Mouse (Mus musculus) bone marrow macrophage, adult 2 months (primary cell): Measurements from ENCODE around the gene Fars2. TPM values are rescaled to one million over a fixed set of nuclear protein-coding genes. Genes with fewer than 3 reads are reported as not detected.

Experiments
- H3K27ac ChIP-seq: 2 replicates; pipeline ENCODE4 v1.5.1; 2012; ENCODE audit warnings: low read depth, low read length; ENCODE audit not compliant: insufficient read depth
- H3K4me1 ChIP-seq: 2 replicates; pipeline ENCODE4 v1.6.1; 2012; ENCODE audit warnings: low read length; ENCODE audit not compliant: control insufficient read depth, insufficient read depth
- H3K4me3 ChIP-seq: 2 replicates; pipeline ENCODE4 v1.5.1; 2012; ENCODE audit warnings: mild to moderate bottlenecking, low read length, moderate library complexity; ENCODE audit not compliant: insufficient read depth
- CTCF ChIP-seq: IDR thresholded peaks from 2 replicates; pipeline ENCODE4 v1.5.1; 2012; ENCODE audit warnings: low read depth, mild to moderate bottlenecking, low read length, moderate library complexity
- POLR2A ChIP-seq: IDR thresholded peaks from 2 replicates; pipeline ENCODE4 v1.6.1; 2012; ENCODE audit warnings: mild to moderate bottlenecking, low read depth, low read length, borderline replicate concordance
- polyA plus RNA-seq: library from polyadenylated mRNA; stranded (reverse); fragments of >200 nt; gene quantifications from 2 replicates; pipeline ENCODE4 v1.2.4, GENCODE M21; 2012; ENCODE audit not compliant: missing spikeins, insufficient read depth, insufficient read length

The Fars2 gene
- polyA plus RNA-seq, 1 experiment: 28.6 TPM

GRCm38 (mm10) chr13:36577916-36578568, 460.8 kb downstream of the Fars2 start:
- no peaks in the 10 kb centered on the region for H3K4me1 ChIP-seq
- peak overlapping the region; percentile 56; the same call in 1 of the 2 replicates for H3K4me3 ChIP-seq
- TF ChIP-seq CTCF: no peak
- TF ChIP-seq POLR2A: no peak
- H3K27ac ChIP-seq: no peak overlapping the region

DNA sequence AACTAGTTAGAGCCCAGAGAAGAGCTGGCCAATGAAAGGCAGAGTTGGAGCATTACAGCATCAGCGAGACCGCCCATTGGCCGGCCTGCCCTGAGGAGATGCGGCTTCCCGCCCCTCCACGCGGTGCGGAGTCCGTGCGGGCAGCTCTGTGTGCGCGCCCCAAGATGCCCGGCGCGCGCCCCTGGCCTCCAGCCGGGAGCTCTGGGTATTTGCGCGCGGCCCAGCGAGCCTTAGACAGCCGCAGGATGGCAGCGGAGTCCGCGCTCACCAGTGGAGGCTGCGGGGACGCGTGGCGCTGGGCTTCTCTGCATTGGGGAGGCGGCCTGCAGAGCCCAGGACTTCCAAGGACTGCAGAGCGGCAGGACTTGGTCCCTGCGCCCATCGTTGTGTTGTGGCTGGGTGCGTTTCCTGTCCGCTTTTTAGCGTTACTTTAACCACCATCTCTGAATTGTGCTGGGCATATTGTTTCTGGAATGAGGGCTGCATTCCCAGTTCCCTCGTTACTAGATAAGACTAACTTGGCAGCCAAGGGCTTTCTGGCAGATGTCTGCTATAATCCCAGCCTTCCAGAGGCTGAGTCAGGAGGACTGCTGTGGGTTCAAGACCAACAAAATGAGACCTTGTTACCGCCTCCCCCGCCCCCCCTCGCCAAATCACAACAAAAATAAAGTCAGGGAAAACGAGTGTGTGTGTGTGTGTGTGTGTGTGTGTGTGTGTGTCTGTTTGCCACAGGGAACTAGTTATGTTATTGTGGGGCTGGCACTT, 461.5 kb downstream of the Fars2 start:
- Histone ChIP-seq H3K4me3 (peak overlapping the region; percentile 56), H3K27ac (no peak overlapping the region)
- no peak for TF ChIP-seq POLR2A

DNA sequence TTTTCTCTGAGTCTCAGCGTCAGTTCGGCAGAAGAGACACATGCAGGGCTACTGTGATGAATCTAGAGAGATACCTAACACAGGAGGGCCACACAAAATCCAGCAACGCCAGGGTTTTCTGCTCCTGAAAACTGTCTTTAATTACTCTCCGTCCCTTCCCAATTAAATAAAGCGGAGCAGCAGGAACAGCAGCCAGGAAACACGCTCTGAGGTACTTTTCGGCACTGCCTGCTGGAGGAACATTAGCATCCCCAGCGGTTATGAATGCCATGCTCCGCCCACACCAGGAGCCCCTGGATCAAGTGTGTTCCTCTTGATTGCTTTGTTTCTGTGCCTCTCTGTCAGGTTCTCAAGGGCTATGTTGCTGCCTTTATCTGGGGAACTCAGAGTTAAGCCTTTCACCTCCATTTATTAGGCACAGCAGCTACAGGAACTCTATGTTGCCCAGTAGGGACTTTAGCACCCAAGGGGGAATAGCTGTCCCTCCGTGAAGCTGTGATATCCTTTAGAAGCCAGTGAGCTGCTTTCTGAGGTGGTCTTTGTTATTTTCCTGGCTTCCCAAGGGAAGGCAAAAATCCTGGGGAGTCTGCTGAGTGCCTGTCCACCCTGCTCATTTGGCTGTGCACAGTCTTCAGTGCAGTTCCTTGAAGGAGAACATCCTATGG, 465.3 kb downstream of the Fars2 start:
- no peak overlapping the region for H3K4me3 ChIP-seq
- no peaks in the 10 kb centered on the region for H3K4me1 ChIP-seq
- H3K27ac ChIP-seq: no peak overlapping the region
- TF ChIP-seq CTCF: no peak
- TF ChIP-seq POLR2A: no peak

More for the DNA sequence above, 461.5 kb downstream of the Fars2 start:
- H3K4me1 ChIP-seq: no peaks in the 10 kb centered on the region

DNA sequence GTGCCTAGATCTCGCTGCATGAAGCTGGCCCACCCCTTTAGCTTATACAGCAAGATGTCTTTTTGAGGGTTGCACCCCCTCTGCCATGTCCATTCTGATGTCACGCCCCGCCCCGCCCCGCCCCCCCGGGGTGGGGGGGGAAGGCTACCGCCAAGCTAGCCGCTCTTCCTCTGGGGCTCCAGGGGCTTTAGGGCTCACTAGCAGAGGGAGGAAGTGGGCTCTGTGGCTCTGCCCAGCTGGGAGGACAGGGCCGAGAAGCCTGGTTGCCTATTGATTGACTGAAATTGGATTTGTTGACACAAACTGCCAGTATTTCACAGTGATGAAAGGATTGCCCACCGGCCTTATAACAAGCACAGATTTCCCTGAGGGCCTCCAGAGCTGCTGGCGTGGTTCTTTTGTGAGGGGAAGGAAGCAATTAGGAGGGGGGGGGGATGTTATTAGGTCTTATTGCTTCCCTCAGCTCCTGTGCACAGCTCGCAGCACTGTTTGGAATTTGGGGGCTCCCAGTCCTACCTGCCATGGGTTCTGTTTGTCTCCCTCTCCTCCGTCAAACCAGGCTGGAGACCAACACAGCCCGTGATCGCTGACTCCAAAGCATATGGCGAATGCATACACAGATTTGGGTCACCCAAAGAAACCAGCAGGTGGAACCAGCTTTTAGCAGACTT, 466.4 kb downstream of the Fars2 start:
- TF ChIP-seq POLR2A (no peak), CTCF (no peak)
- H3K4me1 ChIP-seq: no peaks in the 10 kb centered on the region
- no peak overlapping the region for H3K4me3 ChIP-seq
- H3K27ac ChIP-seq: no peak overlapping the region

DNA sequence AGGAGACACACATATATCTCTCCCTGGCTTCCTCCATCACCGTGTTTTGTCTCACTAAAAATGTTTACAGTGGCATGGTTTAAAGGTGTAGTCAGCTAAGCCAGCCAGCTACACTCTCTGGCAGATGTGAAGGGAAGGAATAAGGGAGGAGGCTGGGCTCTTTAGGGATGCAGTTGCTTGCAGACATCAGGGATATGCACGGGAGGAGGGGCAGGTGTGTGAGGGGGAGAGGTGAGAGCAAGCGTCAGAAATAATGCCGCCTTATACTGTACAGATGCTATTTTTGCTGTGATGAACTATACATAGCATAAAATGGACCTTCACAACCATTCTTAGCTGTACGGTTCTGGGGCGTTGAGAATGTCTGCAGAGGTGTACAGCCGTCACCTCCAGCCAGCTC, 467.0 kb downstream of the Fars2 start:
- Histone ChIP-seq H3K27ac (no peak overlapping the region), H3K4me1 (no peaks in the 10 kb centered on the region), H3K4me3 (no peak overlapping the region)
- no peak for TF ChIP-seq CTCF
- TF ChIP-seq POLR2A: no peak

- H3K27ac ChIP-seq: no peak overlapping the region
- TF ChIP-seq CTCF (no peak), POLR2A (no peak)
- no peak overlapping the region for H3K4me3 ChIP-seq
- no peaks in the 10 kb centered on the region for H3K4me1 ChIP-seq
These were observed 471.9 kb downstream of the Fars2 start for GRCm38 (mm10) chr13:36589092-36589491.

- TF ChIP-seq POLR2A: no peak
- no peak for TF ChIP-seq CTCF
These were observed 475.1 kb downstream of the Fars2 start for GRCm38 (mm10) chr13:36592291-36592690.

DNA sequence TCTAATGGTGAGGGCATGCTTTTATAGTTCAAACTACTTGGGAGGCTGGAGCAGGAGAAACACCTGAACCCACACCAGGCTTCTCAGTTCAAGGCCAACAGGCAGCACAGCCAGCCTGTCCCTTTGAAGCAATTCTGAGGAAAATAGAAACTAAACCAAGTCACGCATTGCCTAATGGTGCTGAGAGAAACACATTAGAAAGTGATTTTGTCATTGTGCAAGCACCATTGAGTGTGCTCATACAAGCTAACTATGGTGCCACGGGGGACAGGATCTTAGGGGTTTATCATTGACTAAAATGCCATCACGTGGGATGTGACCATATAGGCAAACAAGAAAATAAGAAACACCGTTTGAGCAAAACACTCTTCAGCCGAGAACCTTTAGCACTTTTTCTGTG, 489.5 kb downstream of the Fars2 start:
- H3K4me3 ChIP-seq: no peak overlapping the region
- H3K4me1 ChIP-seq: no peaks in the 10 kb centered on the region
- H3K27ac ChIP-seq: no peak overlapping the region
- TF ChIP-seq CTCF (no peak), POLR2A (no peak)

More at GRCm38 (mm10) chr13:36592291-36592690, 475.1 kb downstream of the Fars2 start:
- no peak overlapping the region for H3K27ac ChIP-seq
- no peak overlapping the region for H3K4me3 ChIP-seq
- no peaks in the 10 kb centered on the region for H3K4me1 ChIP-seq

- TF ChIP-seq POLR2A: no peak
- no peak for TF ChIP-seq CTCF
- Histone ChIP-seq H3K4me1 (no peaks in the 10 kb centered on the region), H3K4me3 (no peak overlapping the region), H3K27ac (no peak overlapping the region)
These were observed 490.7 kb downstream of the Fars2 start for GRCm38 (mm10) chr13:36607871-36608270.
